Mouse (Mus musculus) liver, embryonic 11.5 days (tissue): ENCODE measurements around the gene Mien1. TPM values are rescaled to one million over a fixed set of nuclear protein-coding genes. Genes with fewer than 3 reads are reported as not detected.

Experiments
- ATAC-seq: fragments of 200-750 bp; cut with Nextera tagmentation; replicated peaks from 2 replicates; pipeline ENCODE4 v1.8.0; 2017; ENCODE audit warnings: moderate number of reproducible peaks, mild to moderate bottlenecking, moderate TSS enrichment, moderate library complexity; ENCODE audit not compliant: low FRiP score
- DNase-seq: peaks from one replicate; pipeline ENCODE4 v3.0.0-alpha.2; 2017; ENCODE audit warnings: low spot score
- H3K27ac ChIP-seq: fragments of 300-500 bp; sonication (generic); 2 replicates; pipeline ENCODE4 v1.5.1; 2014; ENCODE audit warnings: mild to moderate bottlenecking, low read depth, low read length, control low read depth
- H3K27me3 ChIP-seq: fragments of 300-500 bp; sonication (generic); replicated peaks from 2 replicates; pipeline ENCODE4 v1.6.1; 2014; ENCODE audit warnings: low read length, mixed read lengths; ENCODE audit not compliant: control insufficient read depth, insufficient read depth
- H3K36me3 ChIP-seq: fragments of 300-500 bp; sonication (generic); 2 replicates; pipeline ENCODE4 v1.6.1; 2014; ENCODE audit warnings: mild to moderate bottlenecking, low read length, moderate library complexity, mixed read lengths; ENCODE audit not compliant: control insufficient read depth, insufficient read depth
- H3K4me1 ChIP-seq: fragments of 300-500 bp; sonication (generic); replicated peaks from 2 replicates; pipeline ENCODE4 v1.6.1; 2014; ENCODE audit warnings: low read length, mixed read lengths; ENCODE audit not compliant: control insufficient read depth, insufficient read depth
- H3K4me2 ChIP-seq: fragments of 300-500 bp; sonication (generic); 2 replicates; pipeline ENCODE4 v1.6.1; 2014; ENCODE audit warnings: mild to moderate bottlenecking, control low read depth, moderate library complexity
- H3K4me3 ChIP-seq: fragments of 300-500 bp; sonication (generic); 2 replicates; pipeline ENCODE4 v1.5.1; 2014; ENCODE audit warnings: low read depth, low read length, control low read depth
- H3K9ac ChIP-seq: fragments of 300-500 bp; sonication (generic); 2 replicates; pipeline ENCODE4 v1.6.1; 2014; ENCODE audit warnings: low read depth, low read length, control low read depth
- H3K9me3 ChIP-seq: fragments of 300-500 bp; sonication (generic); 2 replicates; pipeline ENCODE4 v1.6.1; 2016; ENCODE audit warnings: low read length, inconsistent platforms, mixed read lengths; ENCODE audit not compliant: control insufficient read depth
- WGBS: fragments of 180-500 bp; shearing (Covaris S2); extraction: QIAGEN DNeasy Blood & Tissue Kit; methylation state at CpG from one replicate; pipeline ENCODE4 v1.1.7; 2014; 5-methylcytosine and 5-hydroxymethylcytosine counted together
- polyA plus RNA-seq: library from polyadenylated mRNA; unstranded; fragments of >200 nt; fragmentation: Nextera tagmentation; extraction: Ambion mirVana; gene quantifications from 2 replicates; pipeline ENCODE4 v1.2.1, GENCODE M21; 2014

The Mien1 gene
- polyA plus RNA-seq, 1 experiment from 2014 or later, result 100 TPM

DNA sequence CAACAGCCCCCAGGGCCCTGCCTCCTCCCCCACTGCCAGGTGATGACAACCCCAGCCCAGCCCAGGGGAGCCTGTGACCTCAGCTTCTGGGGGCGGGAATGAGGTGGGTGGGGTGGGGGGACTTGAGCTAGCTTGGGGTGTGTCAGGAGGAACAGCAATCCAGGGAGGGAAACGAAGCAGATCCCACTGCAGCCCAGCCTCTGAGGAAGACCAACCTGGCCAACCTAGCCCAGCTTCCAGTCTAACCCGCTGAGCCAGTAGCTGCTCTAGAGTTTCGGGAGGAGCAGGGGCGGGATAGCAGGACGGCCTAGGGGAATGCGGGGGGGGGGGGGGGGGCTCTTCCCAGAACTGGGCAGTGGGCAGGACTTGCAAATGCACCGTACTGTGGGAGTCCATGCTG is 46.8 kb downstream of the Mien1 start:
- peaks cover 31% of the 10 kb centered on the region for H3K27me3 ChIP-seq
- no peaks in the 10 kb centered on the region for H3K9me3 ChIP-seq
- H3K36me3 ChIP-seq, result no peaks in the 10 kb centered on the region
- no peak overlapping the region for H3K4me2 ChIP-seq
- 35% methylated on average over 7 of the region's 8 CpGs for WGBS
- no peak overlapping the region for H3K9ac ChIP-seq
- H3K27ac ChIP-seq, result no peak overlapping the region
- H3K4me3 ChIP-seq, result no peak overlapping the region
- ATAC-seq, result no peak
- no peak for DNase-seq
- peaks cover 37% of the 10 kb centered on the region for H3K4me1 ChIP-seq

DNA sequence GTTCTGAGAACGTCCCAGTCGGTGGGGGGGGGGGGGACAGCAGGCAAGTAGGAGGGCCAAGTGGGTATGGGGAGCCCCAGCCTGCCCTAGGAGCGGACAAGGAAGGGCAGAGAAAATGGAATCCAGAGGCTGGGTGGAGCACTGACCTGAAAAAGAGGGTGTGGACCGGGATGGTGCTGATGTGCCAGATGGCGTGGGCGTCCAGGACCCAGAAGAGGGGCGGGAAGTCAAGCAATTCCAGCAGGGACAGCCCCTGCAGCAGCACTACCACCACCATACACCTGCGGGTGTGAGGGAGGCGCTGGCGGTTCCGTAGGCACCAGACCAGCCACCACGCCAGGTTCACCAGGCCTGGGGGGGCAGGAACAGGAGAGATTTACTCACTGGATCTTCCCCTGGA is 48.6 kb downstream of the Mien1 start:
- Histone ChIP-seq H3K4me3 (no peak overlapping the region), H3K4me1 (peaks cover 36% of the 10 kb centered on the region), H3K9ac (no peak overlapping the region), H3K27me3 (peaks cover 50% of the 10 kb centered on the region), H3K36me3 (no peaks in the 10 kb centered on the region), H3K27ac (no peak overlapping the region), H3K4me2 (no peak overlapping the region), H3K9me3 (no peaks in the 10 kb centered on the region)
- WGBS, result 67% methylated on average over 12 of the region's 12 CpGs
- no peak for DNase-seq
- no peak for ATAC-seq

DNA sequence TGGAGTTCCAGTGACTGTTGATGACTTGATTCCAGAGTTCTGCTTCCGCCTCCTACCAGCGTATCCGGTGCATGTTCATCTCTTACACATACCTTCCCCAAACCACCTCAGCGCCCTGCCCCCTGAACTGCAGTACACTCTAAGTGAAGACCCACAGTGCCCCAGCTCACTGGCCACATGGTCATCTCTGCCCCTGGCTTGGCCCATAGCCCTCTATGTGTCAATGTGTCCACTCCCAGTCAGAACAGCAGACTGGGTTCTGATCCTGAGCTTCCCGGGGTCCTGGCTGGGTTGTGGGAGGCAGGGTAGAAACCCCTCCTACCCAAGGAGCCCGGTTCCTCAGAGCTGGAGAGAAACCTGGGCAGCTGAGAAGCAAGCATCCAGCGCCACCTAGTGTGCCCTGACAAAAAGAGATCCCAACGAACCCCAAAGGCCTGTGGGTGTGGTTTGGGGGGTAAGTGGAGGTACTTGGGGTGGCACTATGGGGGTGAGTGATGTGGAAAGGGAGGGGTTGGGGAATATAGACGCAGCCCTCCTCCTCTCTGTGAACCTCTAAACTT is 49.5 kb downstream of the Mien1 start:
- H3K27ac ChIP-seq, result no peak overlapping the region
- no peaks in the 10 kb centered on the region for H3K9me3 ChIP-seq
- H3K27me3 ChIP-seq, result peaks cover 59% of the 10 kb centered on the region
- no peak for DNase-seq
- H3K4me1 ChIP-seq, result peaks cover 28% of the 10 kb centered on the region
- no peak overlapping the region for H3K4me2 ChIP-seq
- WGBS, result 21% methylated on average over 9 of the region's 9 CpGs
- no peak overlapping the region for H3K9ac ChIP-seq
- H3K4me3 ChIP-seq, result no peak overlapping the region
- no peaks in the 10 kb centered on the region for H3K36me3 ChIP-seq
- no peak for ATAC-seq

DNA sequence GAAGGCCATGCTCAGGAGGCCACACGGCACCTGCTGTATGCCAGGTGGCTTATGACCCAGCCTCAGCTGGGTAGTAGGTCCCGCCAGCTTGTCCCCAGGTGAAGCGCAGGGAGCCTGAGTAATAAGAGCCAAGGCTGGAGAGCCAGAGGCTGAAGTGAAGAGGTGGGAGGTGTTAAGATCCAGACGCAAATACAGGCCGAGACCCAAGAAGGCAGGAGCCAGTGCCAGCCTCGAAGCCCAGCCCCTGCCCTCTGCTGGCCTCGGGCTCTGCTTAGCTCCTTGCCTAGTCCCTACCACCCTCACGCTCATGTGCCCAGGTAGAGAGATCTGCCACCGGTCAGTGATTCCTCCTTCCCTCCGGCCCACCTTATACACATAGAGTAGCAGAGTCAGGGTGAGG is 50.5 kb downstream of the Mien1 start:
- 80% methylated on average over 10 of the region's 10 CpGs for WGBS
- Histone ChIP-seq H3K9ac (no peak overlapping the region), H3K27ac (no peak overlapping the region)

More for the DNA sequence above, 50.5 kb downstream of the Mien1 start:
- peaks cover 18% of the 10 kb centered on the region for H3K4me1 ChIP-seq
- ATAC-seq, result no peak
- DNase-seq, result no peak
- no peak overlapping the region for H3K4me2 ChIP-seq
- no peak overlapping the region for H3K4me3 ChIP-seq
- H3K36me3 ChIP-seq, result no peaks in the 10 kb centered on the region
- H3K27me3 ChIP-seq, result peaks cover 69% of the 10 kb centered on the region
- no peaks in the 10 kb centered on the region for H3K9me3 ChIP-seq

Other genes with a start within 250 kb of the Mien1 start
- gene Med1, start 245.7 kb downstream of the Mien1 start, polyA plus RNA-seq, result 61.1 and 61.4 TPM in 2 replicates
- 9.8 and 13.5 TPM in 2 replicates for gene Cdk12, start 235.9 kb downstream of the Mien1 start, polyA plus RNA-seq
- gene Neurod2, start 109.3 kb downstream of the Mien1 start, polyA plus RNA-seq, result 0.10 and 0.18 TPM in 2 replicates
- 0.38 TPM in 1 of 2 replicates, not detected in the other for gene Ppp1r1b, start 90.6 kb downstream of the Mien1 start, polyA plus RNA-seq
- 25.3 and 28.9 TPM in 2 replicates for gene Stard3, start 80.6 kb downstream of the Mien1 start, polyA plus RNA-seq
- 0.65 and 0.89 TPM in 2 replicates for gene Tcap, start 55.2 kb downstream of the Mien1 start, polyA plus RNA-seq
- 0.53 and 0.88 TPM in 2 replicates for gene Pnmt, start 52.5 kb downstream of the Mien1 start, polyA plus RNA-seq
- gene Pgap3, start 38.5 kb downstream of the Mien1 start, polyA plus RNA-seq, result 6.4 and 8.5 TPM in 2 replicates
- gene Erbb2, start 26.5 kb downstream of the Mien1 start, polyA plus RNA-seq, result 12.4 and 13.5 TPM in 2 replicates
- 33.2 and 34.1 TPM in 2 replicates for gene Grb7, start 7.4 kb upstream of the Mien1 start, polyA plus RNA-seq
- 0.04 and 0.32 TPM in 2 replicates for gene Ikzf3, start 107.0 kb upstream of the Mien1 start, polyA plus RNA-seq
- 0.40 and 0.42 TPM in 2 replicates for gene Zpbp2, start 112.1 kb upstream of the Mien1 start, polyA plus RNA-seq
- 10.9 and 11.7 TPM in 2 replicates for gene Ormdl3, start 148.4 kb upstream of the Mien1 start, polyA plus RNA-seq
- not detected in 2 replicates for gene Lrrc3c, start 159.3 kb upstream of the Mien1 start, polyA plus RNA-seq
- gene Gm12355, start 186.7 kb upstream of the Mien1 start, polyA plus RNA-seq, result 0.44 and 0.95 TPM in 2 replicates
- not detected in 2 replicates for gene Gsdma3, start 187.4 kb upstream of the Mien1 start, polyA plus RNA-seq
- not detected in 2 replicates for gene Gsdma2, start 207.8 kb upstream of the Mien1 start, polyA plus RNA-seq
- gene Gsdma, start 225.4 kb upstream of the Mien1 start, polyA plus RNA-seq, result not detected in 2 replicates
- 201 and 207 TPM in 2 replicates for gene Psmd3, start 243.6 kb upstream of the Mien1 start, polyA plus RNA-seq